Mouse (Mus musculus): Measurements from ENCODE around the gene Abcc4. TPM values are rescaled to one million over a fixed set of nuclear protein-coding genes. Genes with fewer than 3 reads are reported as not detected.

Abcc4 gene
- polyA plus RNA-seq, 1 experiment, result 14.0 TPM

GRCm38 (mm10) chr14:118506591-118507146 is 199.3 kb downstream of the Abcc4 start:
- no peak for DNase-seq (ENCODE audit: low read depth)

- no peak for DNase-seq (ENCODE audit: low read depth)
Measured at GRCm38 (mm10) chr14:118496767-118497166, 209.3 kb downstream of the Abcc4 start.

- no peak for DNase-seq (ENCODE audit: low read depth)
Measured at GRCm38 (mm10) chr14:118495458-118495857, 210.6 kb downstream of the Abcc4 start.

- no peak for DNase-seq (ENCODE audit: low read depth)
Measured at GRCm38 (mm10) chr14:118491708-118492107, 214.3 kb downstream of the Abcc4 start.

GRCm38 (mm10) chr14:118491300-118491699 is 214.7 kb downstream of the Abcc4 start:
- no peak for DNase-seq (ENCODE audit: low read depth)

GRCm38 (mm10) chr14:118490525-118490924 is 215.5 kb downstream of the Abcc4 start:
- DNase-seq (ENCODE audit: low read depth), result no peak

- DNase-seq (ENCODE audit: low read depth), result no peak
Measured at GRCm38 (mm10) chr14:118486349-118486748, 219.7 kb downstream of the Abcc4 start.

- DNase-seq (ENCODE audit: low read depth), result no peak
Measured at GRCm38 (mm10) chr14:118485646-118486045, 220.4 kb downstream of the Abcc4 start.

GRCm38 (mm10) chr14:118482320-118482719 is 223.7 kb downstream of the Abcc4 start:
- DNase-seq (ENCODE audit: low read depth), result peak; percentile 60

GRCm38 (mm10) chr14:118481779-118482178 is 224.2 kb downstream of the Abcc4 start:
- DNase-seq (ENCODE audit: low read depth), result no peak

- DNase-seq (ENCODE audit: low read depth), result peak; percentile 54
Measured at GRCm38 (mm10) chr14:118476329-118476728, 229.7 kb downstream of the Abcc4 start.

- no peak for DNase-seq (ENCODE audit: low read depth)
Measured at GRCm38 (mm10) chr14:118475100-118475454, 230.9 kb downstream of the Abcc4 start.

- peak; percentile 72 for DNase-seq (ENCODE audit: low read depth)
Measured at GRCm38 (mm10) chr14:118474226-118475099, 231.6 kb downstream of the Abcc4 start.

- no peak for DNase-seq (ENCODE audit: low read depth)
Measured at GRCm38 (mm10) chr14:118473831-118474193, 232.2 kb downstream of the Abcc4 start.

GRCm38 (mm10) chr14:118473188-118473830 is 232.7 kb downstream of the Abcc4 start:
- no peak for DNase-seq (ENCODE audit: low read depth)

- no peak for DNase-seq (ENCODE audit: low read depth)
Measured at GRCm38 (mm10) chr14:118465331-118465730, 240.7 kb downstream of the Abcc4 start.

- no peak for DNase-seq (ENCODE audit: low read depth)
Measured at GRCm38 (mm10) chr14:118464401-118464800, 241.6 kb downstream of the Abcc4 start.

GRCm38 (mm10) chr14:118452572-118452971 is 253.4 kb downstream of the Abcc4 start:
- no peak for DNase-seq (ENCODE audit: low read depth)

- DNase-seq (ENCODE audit: low read depth), result no peak
Measured at GRCm38 (mm10) chr14:118440155-118440554, 265.9 kb downstream of the Abcc4 start.

- DNase-seq (ENCODE audit: low read depth), result no peak
Measured at GRCm38 (mm10) chr14:118437156-118437931, 268.7 kb downstream of the Abcc4 start.

- no peak for DNase-seq (ENCODE audit: low read depth)
Measured at GRCm38 (mm10) chr14:118436791-118437155, 269.2 kb downstream of the Abcc4 start.

GRCm38 (mm10) chr14:118435676-118436330 is 270.2 kb downstream of the Abcc4 start:
- no peak for DNase-seq (ENCODE audit: low read depth)
